Mouse (Mus musculus): Measurements from ENCODE around the gene Abhd2.

Gene Abhd2

DNA sequence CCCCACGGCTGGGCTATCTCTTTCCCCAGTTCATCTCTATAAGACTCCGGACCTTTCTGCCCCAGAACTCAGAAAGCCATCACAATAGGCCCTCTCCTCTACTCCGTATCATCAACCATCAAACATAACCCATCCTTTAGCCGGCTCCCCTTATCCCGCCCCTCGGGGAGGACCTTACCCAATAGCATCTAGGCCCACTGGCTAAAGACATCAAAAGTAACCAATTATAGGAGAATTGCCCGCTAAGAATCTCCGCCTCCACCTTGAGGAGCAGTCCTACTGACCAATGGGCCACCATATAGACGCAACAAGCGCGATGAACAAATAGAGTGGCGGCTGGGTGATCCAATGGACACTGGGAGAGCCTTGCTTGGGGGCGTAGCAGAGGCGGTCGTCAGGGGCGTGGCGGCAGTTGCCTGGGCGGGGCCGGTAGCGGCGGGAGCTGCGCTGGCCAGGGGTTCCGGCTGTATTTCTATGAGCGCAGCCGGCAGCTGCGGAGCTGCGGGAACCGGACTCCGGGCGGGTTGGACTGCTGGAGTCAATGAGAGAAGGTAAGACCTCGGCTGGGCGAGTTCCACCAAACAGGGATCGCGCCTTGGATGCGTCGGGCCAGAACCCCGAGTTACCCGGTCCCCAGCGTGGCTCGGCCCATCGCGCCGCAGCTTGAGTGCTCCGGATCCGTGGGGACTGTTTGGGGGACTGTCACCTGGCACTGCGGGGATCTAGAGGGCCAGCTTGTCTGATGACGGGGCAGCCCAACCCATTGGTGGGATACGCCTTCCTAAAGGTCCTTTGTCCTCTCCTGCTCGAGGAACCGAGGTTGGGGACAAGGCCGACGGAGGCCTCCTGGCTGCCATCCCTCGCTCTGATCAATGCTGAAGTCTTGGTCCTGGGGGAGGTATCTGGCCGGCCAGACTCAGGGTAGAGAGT lies at the start of gene Abhd2:
Abhd2 (plus strand) TSS at position 411 of the 930 bp plus-strand sequence.
- peak; percentile 100 for DNase-seq (ENCODE audit: extremely low spot score)

DNA sequence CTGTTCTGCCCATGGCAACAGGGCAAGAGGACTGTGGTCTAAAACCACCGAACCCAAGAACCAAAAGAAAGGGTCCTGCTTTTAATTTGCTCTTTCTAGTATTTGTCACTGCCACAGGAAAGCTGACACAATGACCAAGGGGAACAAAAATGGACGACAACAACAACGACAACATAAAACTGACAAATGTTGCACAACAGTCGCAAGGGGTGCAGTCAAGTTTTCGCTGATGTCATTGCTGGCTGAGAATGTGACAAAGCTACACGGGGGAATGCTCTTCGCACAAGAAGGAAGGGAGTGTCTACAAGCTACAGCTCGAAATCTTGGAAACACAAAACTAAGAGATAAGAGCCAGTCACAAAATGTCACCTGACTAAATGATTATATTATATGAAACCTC lies 47.5 kb upstream of the Abhd2 start:
- no peak for DNase-seq (ENCODE audit: extremely low spot score)

DNA sequence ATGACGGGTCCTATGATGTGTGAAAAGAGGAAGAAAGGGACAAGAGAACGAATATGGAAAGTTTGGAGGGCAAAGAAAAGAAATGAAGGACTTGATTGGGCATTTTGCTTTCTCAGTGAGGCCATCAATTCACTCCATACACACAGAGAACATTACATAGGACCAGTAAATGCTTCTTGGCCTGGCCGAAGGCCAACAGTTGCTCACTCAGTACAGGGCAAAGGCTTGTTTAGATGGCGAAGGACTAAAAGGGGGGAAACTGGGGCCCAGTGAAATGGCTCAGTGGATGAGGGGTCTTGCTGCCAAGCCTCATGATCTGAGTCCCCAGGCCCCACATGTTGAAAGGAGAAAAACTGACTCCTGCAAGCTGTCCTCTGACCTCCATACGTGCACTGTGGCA lies 46.8 kb upstream of the Abhd2 start:
- no peak for DNase-seq (ENCODE audit: extremely low spot score)

DNA sequence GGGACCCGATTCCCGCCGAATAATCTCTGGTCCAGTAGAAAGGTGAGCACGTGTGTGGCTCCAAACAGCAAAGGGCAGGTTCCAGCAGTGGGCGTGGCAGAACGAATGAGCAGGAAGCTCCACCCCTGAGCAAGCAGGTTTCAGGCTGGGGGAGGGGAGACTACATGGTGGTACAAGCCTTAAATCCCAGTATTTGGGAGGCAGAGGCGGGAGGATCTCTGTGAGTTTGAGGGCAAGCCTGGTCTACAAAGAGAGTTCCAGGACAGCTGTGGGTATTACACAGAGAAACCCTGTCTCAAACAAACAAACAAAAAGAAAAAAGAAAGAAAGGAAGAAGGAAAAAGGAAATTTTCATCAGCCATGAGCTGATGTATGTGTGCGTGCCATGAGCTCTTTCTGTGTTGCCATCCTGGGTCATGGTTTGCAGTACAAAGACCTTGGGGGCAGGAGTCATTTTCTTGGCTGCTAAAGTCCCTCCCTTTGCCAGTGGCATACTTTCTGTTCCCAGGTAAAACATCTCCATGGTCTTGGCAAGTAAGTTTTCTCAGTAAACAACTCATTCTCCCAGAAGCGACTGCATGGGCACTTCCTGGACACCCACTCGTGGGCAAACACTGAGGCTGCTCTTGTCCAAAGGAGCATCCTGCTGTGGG lies 46.0 kb upstream of the Abhd2 start:
- no peak for DNase-seq (ENCODE audit: extremely low spot score)

DNA sequence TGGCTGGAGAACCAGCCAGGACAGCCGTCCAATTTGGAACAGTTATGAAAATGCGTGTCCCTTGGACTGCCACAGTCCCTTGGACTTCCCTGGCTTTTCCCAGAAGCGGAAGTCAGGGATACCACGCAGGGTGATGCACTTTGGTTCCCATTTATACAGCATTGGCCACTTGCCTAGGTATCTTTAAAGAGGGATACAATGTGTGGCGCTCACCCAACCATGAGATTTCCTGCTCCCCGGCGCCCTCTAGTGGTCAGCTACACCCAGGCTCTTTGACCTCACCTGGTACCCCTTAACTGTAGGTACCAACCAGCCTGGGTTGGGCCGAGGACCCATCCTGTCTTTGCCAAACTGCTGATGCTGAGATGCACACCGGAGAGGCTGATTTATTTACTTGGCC lies 44.5 kb upstream of the Abhd2 start:
- peak; percentile 74 for DNase-seq (ENCODE audit: extremely low spot score)

DNA sequence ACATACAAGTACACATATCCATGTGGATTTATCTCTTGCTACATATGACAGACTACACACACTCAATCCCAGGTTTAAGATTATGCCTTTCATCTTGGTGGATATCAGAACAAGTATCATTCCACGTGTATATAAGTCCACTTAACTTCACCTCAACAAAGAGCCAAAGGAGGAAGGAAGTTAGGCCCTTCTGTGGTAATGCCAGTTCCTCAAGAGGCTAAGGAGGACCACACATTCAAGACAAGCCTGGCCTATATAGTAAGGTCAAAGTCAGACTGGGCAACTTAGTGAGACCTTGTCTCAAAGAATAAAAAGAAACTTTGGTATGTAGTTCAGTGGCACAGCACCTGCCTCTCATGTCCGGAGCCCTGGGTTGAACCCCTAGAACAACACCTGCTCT lies 41.4 kb upstream of the Abhd2 start:
- no peak for DNase-seq (ENCODE audit: extremely low spot score)

DNA sequence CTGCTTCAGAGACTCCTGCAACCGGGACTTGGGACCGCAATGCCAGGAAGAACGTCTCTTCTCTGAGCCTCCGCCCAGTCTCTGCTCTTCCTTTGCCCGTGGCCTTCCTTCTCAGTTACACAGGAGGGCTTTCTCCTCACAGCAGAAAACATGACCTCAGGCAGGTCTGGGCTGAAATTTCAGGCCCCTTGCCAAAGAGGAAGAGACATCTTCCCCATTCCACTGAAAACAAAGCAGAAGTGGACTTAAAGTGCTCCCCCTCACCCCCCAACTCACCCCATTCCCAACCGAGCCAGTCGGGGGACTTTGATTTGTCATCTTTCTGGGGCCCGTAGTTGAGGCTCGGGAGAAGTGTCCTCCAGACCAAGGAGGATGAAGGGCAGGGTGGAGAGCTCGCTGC lies 41.0 kb upstream of the Abhd2 start:
- no peak for DNase-seq (ENCODE audit: extremely low spot score)

DNA sequence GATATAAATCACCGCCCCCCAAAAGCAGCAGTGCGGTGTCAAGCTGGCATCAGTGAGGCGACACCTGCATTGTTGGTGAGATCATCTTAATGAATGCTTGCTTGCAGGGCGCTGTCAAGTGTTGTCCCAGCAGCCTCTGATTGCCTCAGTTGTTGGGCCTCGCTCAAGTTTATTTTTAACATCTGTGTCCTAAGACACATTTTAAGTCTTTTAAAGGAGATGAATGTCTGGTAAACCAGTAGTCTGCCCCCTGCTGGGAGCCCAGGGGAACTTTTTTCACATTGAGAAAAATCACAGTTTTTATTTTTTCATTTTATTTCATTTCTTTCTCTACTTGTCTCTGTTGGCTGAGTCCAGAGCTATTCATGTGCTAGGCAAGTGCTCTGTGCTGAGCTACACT lies 34.3 kb upstream of the Abhd2 start:
- DNase-seq (ENCODE audit: extremely low spot score), result peak; percentile 10

DNA sequence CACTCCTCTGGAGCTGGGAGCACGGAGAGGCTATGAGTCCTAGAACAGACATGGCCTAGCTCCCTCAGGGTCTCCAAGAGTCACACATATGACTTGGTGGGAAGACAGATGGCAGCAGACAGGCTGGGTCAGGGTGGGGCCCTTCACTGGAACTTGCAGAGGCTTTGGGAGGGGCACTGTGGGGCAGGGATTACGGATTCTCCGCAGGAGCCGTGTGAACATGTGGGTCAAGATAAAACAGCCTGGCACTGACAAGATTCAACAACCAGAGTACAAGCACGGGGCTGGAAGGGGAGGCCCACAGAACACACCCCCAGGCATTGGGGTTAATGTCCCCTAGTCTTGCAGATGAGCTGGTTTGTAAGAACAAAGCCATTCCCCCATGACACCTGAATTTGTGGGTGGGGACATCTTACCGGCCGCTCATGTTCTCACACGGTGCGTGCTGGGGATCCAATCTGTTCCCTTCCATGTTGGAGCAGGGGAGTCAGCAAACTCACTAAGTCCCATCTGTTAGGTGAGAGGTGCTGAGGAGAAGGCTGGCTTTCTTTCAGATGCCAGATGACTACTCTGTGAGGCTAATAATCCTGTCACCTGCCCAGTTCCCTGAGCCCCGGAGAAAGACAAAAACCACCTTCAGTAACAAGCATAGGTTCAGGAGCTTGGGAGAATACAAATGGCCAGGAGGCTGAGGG lies 30.9 kb upstream of the Abhd2 start:
- DNase-seq (ENCODE audit: extremely low spot score), result no peak

DNA sequence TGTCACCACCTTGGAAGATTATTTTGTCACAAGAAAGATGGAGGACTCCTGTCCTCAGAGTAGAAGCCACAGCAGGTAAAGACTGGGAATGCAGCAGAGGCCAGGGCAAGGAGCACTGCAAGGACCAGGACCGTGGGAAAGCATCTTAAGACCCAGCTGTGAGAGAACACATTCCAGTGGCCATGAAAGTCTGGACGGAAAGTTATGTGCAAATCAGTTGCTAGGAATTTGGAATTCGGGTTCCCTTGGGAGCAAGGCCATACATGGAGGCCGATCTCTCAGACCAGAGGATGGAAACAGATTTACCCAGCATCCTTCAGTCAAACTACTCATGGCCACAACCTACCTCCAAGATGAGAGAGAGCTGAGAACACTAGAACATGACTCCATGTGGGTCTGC lies 29.8 kb upstream of the Abhd2 start:
- no peak for DNase-seq (ENCODE audit: extremely low spot score)

DNA sequence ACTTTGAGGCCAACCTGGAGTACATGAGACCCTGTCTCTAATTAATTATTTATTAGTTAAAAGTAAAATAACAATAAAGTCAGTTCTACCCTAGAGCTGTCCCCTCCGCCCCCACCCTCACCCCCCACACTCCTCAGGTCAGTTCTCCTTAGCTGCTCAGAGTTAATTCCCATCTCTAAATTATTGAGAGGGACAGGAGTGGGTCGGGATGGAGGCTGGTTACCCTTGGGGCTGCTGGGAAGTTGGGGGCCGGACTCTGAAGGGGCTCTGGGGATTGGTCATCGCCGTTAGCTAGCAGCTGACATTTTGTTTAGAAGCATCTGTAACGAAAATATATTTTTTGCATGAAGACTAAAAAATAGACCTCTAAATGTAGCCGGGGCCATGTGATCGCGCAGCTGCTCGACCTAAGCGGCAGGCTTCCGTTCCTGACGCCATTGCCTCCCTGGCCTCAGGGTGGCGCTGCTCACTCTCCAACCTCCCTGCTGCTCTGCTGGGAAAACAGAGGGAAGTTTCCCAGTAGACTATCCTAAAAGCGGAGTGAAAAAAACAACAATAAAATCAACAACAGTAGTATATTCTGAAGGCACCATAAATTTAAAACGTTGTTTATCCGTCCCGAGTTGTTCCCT lies 26.8 kb upstream of the Abhd2 start:
- peak; percentile 66 for DNase-seq (ENCODE audit: extremely low spot score)

DNA sequence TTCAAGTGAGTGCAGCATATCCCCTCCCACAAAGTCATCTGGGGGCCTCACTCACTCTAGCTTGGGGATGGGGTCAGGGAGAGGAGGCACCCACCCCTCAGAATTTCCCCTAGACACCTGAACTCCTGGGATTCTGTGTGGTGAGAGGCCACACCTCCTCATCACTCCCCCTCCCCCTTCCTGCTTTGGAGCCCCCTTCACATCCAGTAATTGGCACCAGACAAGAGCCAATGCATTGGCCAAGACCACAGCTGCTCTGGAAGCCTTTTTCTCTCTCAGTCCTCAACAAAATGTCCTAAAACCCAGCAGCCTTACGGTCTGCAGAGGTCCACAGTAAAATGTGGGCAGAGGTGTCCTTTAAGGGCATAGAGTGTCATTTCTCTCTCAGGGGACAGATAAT lies 25.6 kb upstream of the Abhd2 start:
- no peak for DNase-seq (ENCODE audit: extremely low spot score)

DNA sequence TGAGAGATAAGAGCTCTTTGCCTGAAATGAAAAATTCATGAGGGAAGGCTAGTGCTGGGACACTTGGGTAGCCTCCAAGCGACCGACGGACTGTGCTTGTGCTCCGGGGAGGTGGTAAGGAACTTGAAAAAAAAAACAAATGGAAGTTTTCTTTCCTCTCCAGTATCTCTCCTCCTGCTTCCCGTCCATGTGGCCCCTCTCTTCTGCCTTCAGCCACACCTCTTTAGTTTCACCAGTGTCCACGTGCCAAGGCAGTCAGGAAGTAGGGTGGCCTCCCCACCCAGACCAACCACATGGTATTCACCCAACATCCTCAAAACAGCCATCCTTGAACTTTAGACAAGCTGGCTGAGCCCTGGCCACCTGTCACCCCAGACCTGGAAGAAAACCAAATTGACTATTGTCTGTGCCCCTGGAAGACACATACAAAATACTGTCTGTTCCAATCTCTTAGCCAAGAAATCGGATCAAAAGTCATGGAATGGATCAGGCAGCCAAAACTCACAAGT lies 25.1 kb upstream of the Abhd2 start:
- no peak for DNase-seq (ENCODE audit: extremely low spot score)

DNA sequence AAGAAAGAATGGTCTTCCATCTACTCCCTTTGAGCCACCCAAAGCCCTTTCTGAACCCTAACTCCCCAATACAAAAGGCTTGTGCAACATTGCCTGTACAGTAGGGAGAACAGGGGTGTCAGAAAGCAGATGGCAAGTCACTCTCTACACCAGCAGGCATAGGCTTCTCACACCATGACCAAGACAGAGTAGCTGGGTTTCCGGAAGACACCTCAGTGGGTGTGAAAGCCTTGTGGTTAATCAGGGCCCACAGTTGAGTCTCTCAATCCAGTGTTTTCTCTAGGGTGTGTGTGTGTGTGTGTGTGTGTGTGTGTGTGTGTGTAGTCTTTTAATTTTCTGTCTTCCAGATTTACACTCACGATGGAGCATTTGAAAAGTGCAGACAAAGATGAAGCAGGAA lies 23.4 kb upstream of the Abhd2 start:
- DNase-seq (ENCODE audit: extremely low spot score), result no peak

DNA sequence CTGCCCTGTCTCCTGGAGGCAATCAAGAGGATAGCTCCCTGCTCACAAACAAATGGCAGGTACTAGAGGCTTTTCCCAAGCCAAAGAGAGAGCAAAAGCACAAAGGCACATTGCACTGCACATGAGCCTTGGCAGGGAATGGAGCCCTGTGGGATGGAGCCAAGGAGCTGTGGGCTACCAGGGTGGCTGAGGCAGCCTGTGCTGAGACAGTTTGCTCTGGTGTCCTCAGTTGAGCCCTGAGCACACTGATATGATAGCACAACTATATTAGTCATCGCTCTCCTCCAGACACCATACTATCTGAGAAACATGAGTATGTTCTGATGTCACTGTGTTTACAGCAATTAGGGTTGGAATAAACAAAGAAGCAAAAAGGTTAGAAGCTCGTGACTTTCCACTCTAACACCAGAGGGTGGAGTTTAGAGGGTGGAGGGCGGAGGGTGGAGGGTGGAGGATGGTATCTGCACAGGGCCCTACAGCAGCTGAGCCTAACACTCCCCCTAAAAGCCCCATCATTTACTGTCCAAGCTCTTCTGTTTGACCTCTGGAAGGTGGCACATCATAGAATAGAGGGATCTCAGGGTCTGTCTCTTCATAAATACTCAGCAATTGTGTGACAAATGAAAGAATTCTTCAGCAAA lies 18.6 kb upstream of the Abhd2 start:
- DNase-seq (ENCODE audit: extremely low spot score), result no peak

DNA sequence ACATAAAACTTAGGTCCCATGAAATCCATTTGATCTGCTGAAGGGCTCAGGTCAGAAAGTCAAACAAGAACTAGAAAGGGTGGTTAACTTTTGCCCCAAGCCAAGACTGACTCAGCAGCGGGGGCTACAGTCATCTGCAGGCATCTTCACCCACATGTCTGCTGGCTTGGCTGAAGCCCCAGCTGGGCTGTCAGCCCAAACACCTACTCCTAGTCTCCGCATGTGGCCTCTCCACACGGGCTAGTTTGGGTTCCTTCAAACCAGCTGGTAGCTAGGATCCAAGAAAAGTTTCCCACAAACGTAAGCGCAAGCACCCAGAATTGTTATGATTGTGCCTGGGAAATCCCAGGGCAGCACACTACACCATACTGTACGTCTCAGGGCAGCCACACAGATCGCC lies 17.6 kb upstream of the Abhd2 start:
- no peak for DNase-seq (ENCODE audit: extremely low spot score)

DNA sequence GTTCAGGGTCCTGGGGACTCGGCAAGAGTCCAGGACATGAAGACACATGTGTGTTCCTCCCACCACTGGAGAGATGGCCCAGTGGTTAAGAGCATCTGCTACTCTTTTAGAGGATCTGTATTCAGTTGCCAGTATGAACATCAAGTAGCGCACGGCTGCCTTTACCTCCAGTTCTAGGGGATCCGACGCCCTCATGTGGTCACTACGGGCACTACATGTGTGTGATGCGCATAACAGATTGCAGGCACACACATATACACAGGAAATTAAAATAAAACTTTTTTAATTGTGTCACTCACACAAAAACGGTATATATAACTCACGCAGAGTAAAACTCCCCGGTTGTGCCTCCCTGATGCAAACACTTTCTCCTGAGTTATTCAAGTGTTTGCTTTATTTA lies 17.2 kb upstream of the Abhd2 start:
- no peak for DNase-seq (ENCODE audit: extremely low spot score)

DNA sequence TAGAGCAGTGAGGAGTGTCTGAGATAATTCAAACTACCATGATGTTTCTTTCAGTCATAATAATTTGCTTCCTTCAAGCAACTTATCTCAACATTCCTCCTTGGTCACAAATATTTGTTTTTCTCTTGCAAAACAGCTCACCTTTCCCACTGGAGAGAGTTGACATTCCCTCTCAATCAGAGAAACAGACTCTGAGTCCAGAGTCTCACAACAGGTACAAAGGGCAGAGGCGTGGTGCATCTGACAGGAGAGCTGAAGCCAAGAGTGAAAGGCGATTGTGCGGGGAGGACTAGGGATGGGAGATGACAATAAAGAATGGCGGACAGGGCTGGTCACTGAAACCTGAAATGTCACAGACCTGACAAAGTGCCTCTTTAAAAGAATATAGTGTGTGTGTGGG lies 16.3 kb upstream of the Abhd2 start:
- no peak for DNase-seq (ENCODE audit: extremely low spot score)

DNA sequence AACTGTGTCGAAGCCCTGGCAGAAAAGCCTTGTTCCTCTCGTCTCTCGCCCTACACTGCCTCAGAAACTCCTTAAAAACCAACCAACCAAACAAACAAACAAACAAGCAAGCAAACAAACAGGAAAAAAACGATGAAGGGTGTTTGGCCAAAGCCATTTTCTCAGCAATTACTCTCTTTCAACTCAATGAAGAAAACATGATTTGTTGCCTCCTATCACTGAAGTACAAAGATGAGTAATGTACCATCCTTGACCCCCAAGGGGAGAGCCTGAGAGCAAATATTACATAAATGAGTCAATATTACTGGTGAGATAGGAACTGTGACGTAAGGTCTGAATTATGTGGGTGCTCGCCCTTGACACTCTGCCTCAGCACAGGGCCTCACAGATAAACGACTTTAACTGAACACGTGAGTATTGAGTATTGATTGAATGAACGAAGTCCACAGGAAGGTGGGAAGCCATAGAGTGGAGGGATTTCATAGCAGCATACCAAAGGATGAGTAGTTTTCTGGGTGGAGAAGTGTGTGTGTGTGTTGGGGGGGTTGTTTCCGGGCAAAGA lies 13.9 kb upstream of the Abhd2 start:
- DNase-seq (ENCODE audit: extremely low spot score), result no peak

DNA sequence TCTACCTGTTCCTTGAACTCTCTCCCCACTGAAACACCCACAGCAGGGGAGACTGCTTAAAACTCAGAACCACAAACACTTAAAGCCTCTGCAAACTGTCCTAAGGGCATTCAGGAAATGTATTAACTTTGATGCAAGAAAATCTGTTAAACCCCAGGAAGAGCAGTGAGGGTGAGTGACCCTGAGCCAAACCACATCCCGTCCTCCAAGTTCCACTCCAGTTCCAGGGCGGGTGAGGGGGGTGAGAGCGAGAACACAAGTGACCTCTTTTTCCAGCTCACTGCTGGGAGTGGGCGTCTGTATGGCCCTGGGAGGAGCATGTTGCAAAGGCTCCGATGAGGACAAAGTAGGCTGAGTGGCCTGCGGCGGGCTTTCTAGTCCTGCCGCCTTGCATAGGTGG lies 10.5 kb upstream of the Abhd2 start:
- no peak for DNase-seq (ENCODE audit: extremely low spot score)

DNA sequence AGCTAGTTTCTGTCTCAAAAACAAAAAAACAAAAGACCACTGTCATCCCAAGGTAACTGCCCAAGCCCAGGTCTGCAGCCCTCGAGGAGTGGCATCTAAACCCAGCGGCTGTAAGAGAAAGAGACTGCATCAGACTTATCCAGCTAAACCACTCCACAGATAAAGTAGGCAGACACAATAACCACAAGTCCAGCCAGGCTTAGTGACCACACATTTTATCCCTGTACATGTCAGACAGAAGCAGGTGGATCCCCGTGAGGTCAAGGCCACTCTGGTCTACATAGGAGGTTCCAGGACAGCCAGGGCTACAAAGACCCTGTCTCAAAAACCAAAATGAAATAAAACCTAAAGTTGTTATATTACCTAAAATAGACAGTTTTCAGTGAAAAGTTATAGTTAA lies 9.2 kb upstream of the Abhd2 start:
- DNase-seq (ENCODE audit: extremely low spot score), result no peak

Measured in embryo, embryonic 9.5 days (tissue).